Mouse (Mus musculus) brain, embryonic 14.5 days (tissue): ENCODE measurements around the gene Pde9a.

Experiments used
- CTCF ChIP-seq: fragments of 200-500 bp; IDR thresholded peaks from 2 replicates; pipeline ENCODE4 v1.5.1; 2012; ENCODE audit warnings: inconsistent platforms, mild to moderate bottlenecking, moderate library complexity, borderline replicate concordance; ENCODE audit not compliant: insufficient read depth, insufficient read length; ENCODE audit errors: extremely low read depth
- POLR2A ChIP-seq: fragments of 200-500 bp; IDR thresholded peaks from 2 replicates; pipeline ENCODE4 v1.6.1; 2012; ENCODE audit warnings: mild to moderate bottlenecking, inconsistent platforms, borderline replicate concordance; ENCODE audit not compliant: poor library complexity, insufficient read depth, insufficient read length, severe bottlenecking; ENCODE audit errors: extremely low read depth

- TF ChIP-seq CTCF (no peak), POLR2A (no peak)
These were observed 117.3 kb downstream of the Pde9a start for GRCm38 (mm10) chr17:31503337-31503736.
